Mouse (Mus musculus) heart, adult 2 months (tissue): Measurements from ENCODE around the gene Cdx4. TPM values are rescaled to one million over a fixed set of nuclear protein-coding genes. Genes with fewer than 3 reads are reported as not detected.
A peak's percentile ranks its signal among the peaks of the same experiment; 100 is the strongest.

Experiments used
- DNase-seq, 2 experiments: peaks; one replicate each; pipeline ENCODE4 v3.0.0; 2021
- H3K27ac ChIP-seq: fragments of 200-600 bp; 2 replicates; pipeline ENCODE4 v1.8.1; 2022
- H3K27me3 ChIP-seq: fragments of 200-500 bp; 2 replicates; pipeline ENCODE4 v1.6.1; 2012; ENCODE audit warnings: mild to moderate bottlenecking, low read length, inconsistent platforms, mixed read lengths; ENCODE audit not compliant: control insufficient read depth, insufficient read depth
- H3K36me3 ChIP-seq: fragments of 200-500 bp; 2 replicates; pipeline ENCODE4 v1.6.1; 2012; ENCODE audit warnings: low read length, inconsistent platforms; ENCODE audit not compliant: control insufficient read depth, insufficient read depth
- H3K4me1 ChIP-seq: fragments of 200-500 bp; 2 replicates; pipeline ENCODE4 v1.6.1; 2011; ENCODE audit warnings: low read length; ENCODE audit not compliant: control insufficient read depth, insufficient read depth
- H3K4me3 ChIP-seq: fragments of 200-600 bp; 2 replicates; pipeline ENCODE4 v1.8.1; 2022
- H3K79me2 ChIP-seq: fragments of 200-500 bp; replicated peaks from 2 replicates; pipeline ENCODE4 v1.6.1; 2012; ENCODE audit warnings: mild to moderate bottlenecking, inconsistent platforms, low read length, moderate library complexity, mixed read lengths; ENCODE audit not compliant: control insufficient read depth, insufficient read depth
- H3K9ac ChIP-seq: fragments of 200-500 bp; 2 replicates; pipeline ENCODE4 v1.6.1; 2012; ENCODE audit warnings: low read depth, mild to moderate bottlenecking, control low read depth, inconsistent platforms, low read length, mixed read lengths
- CTCF ChIP-seq: fragments of 200-600 bp; IDR thresholded peaks from 2 replicates; pipeline ENCODE4 v1.8.1; 2022; ENCODE audit warnings: antibody characterized with exemption, mild to moderate bottlenecking, moderate library complexity
- EP300 ChIP-seq: fragments of 200-500 bp; IDR thresholded peaks from 2 replicates; pipeline ENCODE4 v1.6.1; 2011; ENCODE audit warnings: low read depth, low read length, control low read depth; ENCODE audit not compliant: insufficient read depth
- POLR2A ChIP-seq: fragments of 200-500 bp; IDR thresholded peaks from 2 replicates; pipeline ENCODE4 v1.6.1; 2011; ENCODE audit warnings: mild to moderate bottlenecking, low read depth, low read length, control low read depth; ENCODE audit not compliant: insufficient read depth
- WGBS: fragments of 180-500 bp; shearing (Covaris S2); methylation state at CpG from one replicate; pipeline ENCODE4 v1.1.7; 2018; 5-methylcytosine and 5-hydroxymethylcytosine counted together
- intact Hi-C: fragments of 180-260 bp; cut with DNase I; formaldehyde crosslinking; loops from one replicate; pipeline ENCODE4 v1.15.1; 2025
- long read RNA-seq: library from polyadenylated mRNA; stranded (forward); transcript quantifications from one replicate; pipeline ENCODE4 v2.0.0, GENCODE M21; 2021
- polyA plus RNA-seq: library from polyadenylated mRNA; depleted of rRNA; stranded (reverse); fragments of >200 nt; gene quantifications from 2 replicates; pipeline ENCODE4 v1.2.3, GENCODE M21; 2012; rRNA removed
- total RNA-seq, 2 experiments: library from RNA; stranded (reverse); gene quantifications; 2 replicates each; pipeline ENCODE4 v1.2.3; 2021

Cdx4 gene
- total RNA-seq (not detected), polyA plus RNA-seq (not detected in 2 replicates)
- long read RNA-seq: 0 reads

DNA sequence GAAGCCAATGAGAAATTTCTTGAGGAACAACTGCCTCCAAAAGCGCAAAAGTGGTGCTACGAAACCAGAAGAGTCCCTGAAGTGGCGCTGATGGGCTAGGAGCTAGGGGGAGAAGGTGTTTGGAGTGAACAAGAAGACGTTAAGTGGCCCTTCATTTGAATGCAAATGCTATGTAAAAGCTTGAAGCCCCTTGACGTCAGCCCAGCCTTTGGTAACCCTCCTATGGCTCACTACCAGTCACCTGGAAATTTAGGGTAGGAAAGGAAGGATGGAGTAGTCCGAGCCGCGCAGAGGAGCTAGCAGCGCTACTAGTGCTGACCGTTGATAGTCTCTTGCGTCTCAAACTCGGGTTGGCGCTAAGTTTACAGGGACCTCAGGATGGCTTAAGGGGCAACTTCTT, at the start of gene Cdx4:
Gene Cdx4 (plus strand): TSS at position 253 of the 400 bp plus-strand sequence.
- Histone ChIP-seq H3K9ac (no peak within 1 kb of the TSS), H3K27ac (no peak within 1 kb of the TSS), H3K4me1 (no peaks in the 10 kb centered on the region), H3K36me3 (no peaks in the 10 kb centered on the region), H3K27me3 (no peaks in the 10 kb centered on the region), H3K79me2 (no peaks in the 10 kb centered on the region), H3K4me3 (no peak within 1 kb of the TSS)
- TF ChIP-seq POLR2A: no peak
- no peak for TF ChIP-seq CTCF
- 26% methylated on average over 13 of the region's 13 CpGs for WGBS
- intact Hi-C loops: no loop called here
- no peak for DNase-seq

- TF ChIP-seq CTCF (peak; percentile 20; the same call in 1 of the 2 replicates), EP300 (no peak), POLR2A (no peak)
- DNase-seq: no peak
- H3K4me1 ChIP-seq: no peaks in the 10 kb centered on the region
- H3K79me2 ChIP-seq: no peaks in the 10 kb centered on the region
- WGBS: 84% methylated on average over 4 of the region's 5 CpGs
- intact Hi-C loops: loop anchor here (1.0 kb wide), 1 partner anchor 97 kb away; no protein-coding TSS in a partner anchor
- H3K4me3 ChIP-seq: no peak overlapping the region
- H3K27ac ChIP-seq: no peak overlapping the region
- no peaks in the 10 kb centered on the region for H3K36me3 ChIP-seq
- no peaks in the 10 kb centered on the region for H3K27me3 ChIP-seq
- no peak overlapping the region for H3K9ac ChIP-seq
These were observed 46.9 kb upstream of the Cdx4 start for GRCm38 (mm10) chrX:103274325-103274724.

DNA sequence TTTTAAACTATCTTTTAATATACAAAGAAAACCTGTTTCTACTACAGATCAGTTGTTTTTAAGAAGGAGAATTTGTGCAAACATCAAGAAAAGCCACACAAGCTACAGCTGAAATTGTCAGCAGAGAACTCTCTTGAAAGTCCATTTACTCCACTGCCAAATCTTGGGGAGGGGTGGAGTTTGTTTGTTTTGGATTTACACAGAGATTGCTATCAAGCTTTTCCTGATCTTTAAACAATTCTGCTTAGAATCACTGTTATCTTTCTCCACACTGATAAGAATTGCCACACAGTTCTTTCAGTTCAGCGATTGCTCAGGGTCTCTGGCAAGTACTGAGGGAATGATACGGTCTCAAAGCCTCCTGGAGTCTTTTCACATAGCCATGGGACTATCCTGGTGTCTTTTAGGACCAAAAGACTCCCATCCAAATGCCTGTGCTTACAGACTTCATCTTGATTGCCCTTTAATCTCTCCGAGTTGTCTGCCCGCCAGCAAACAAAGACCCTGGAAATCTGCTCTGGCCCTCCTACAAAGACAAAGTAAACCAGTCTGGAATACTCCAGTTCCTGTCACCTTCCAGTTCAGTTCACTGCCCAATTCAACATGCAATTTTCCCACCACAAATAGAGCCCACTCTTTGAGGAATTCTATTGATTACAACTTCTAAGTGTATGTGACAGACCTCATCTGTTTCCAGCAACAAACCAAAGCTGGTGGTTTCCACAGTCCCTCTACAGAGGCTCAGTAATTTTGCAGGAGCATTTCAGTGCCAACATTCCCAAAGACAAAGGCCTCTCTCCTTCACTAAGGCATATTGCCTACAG, 34.1 kb upstream of the Cdx4 start:
- WGBS: 44% methylated on average over 4 of the region's 4 CpGs
- no peak for DNase-seq
- TF ChIP-seq CTCF: no peak
- no peak for TF ChIP-seq POLR2A
- no peak for TF ChIP-seq EP300
- Histone ChIP-seq H3K9ac (no peak overlapping the region), H3K4me1 (no peaks in the 10 kb centered on the region), H3K79me2 (no peaks in the 10 kb centered on the region), H3K36me3 (no peaks in the 10 kb centered on the region), H3K27ac (no peak overlapping the region), H3K27me3 (no peaks in the 10 kb centered on the region), H3K4me3 (no peak overlapping the region)
- intact Hi-C loops: no loop called here

- Histone ChIP-seq H3K27ac (no peak overlapping the region), H3K4me3 (no peak overlapping the region), H3K27me3 (no peaks in the 10 kb centered on the region), H3K36me3 (no peaks in the 10 kb centered on the region), H3K4me1 (no peaks in the 10 kb centered on the region), H3K79me2 (no peaks in the 10 kb centered on the region), H3K9ac (no peak overlapping the region)
- TF ChIP-seq CTCF (no peak), EP300 (no peak), POLR2A (no peak)
- no peak for DNase-seq
- 47% methylated on average over 10 of the region's 10 CpGs for WGBS
- intact Hi-C loops: no loop called here
These were observed 33.3 kb upstream of the Cdx4 start for GRCm38 (mm10) chrX:103287846-103288377.

GRCm38 (mm10) chrX:103288485-103289330, 32.5 kb upstream of the Cdx4 start:
- Histone ChIP-seq H3K27me3 (no peaks in the 10 kb centered on the region), H3K27ac (no peak overlapping the region), H3K4me3 (no peak overlapping the region), H3K4me1 (no peaks in the 10 kb centered on the region), H3K36me3 (no peaks in the 10 kb centered on the region), H3K79me2 (no peaks in the 10 kb centered on the region), H3K9ac (no peak overlapping the region)
- TF ChIP-seq CTCF (no peak), EP300 (no peak), POLR2A (no peak)
- WGBS: 31% methylated on average over 25 of the region's 25 CpGs
- intact Hi-C loops: no loop called here
- no peak for DNase-seq
